In the genomic region with DNA sequence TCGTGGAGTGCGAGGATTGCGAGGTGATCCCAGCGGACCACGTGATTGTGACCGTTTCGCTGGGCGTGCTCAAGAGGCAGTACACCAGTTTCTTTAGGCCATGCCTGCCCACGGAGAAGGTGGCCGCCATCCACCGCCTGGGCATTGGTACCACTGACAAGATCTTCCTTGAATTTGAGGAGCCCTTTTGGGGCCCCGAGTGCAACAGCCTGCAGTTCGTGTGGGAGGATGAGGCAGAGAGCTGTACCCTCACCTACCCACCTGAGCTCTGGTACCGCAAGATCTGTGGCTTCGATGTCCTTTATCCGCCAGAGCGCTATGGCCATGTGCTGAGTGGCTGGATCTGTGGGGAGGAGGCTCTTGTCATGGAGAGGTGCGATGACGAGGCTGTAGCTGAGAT, we compare ENCODE assay signal across 27 mouse cellular contexts. TPM values are rescaled to one million over a fixed set of nuclear protein-coding genes. Genes with fewer than 3 reads are reported as not detected.
DNase-seq lines count a peak whose midpoint lies in the region; ATAC-seq and TF ChIP-seq lines count a peak whose summit lies in the region.
"Had no signal": no experiment of that assay in that cellular context is flagged by ENCODE, and none has a peak within 500 bp of the region (broad histone marks: within the 10 kb centered on the region; RNA-seq: fewer than 3 reads in every experiment).

No protein-coding gene starts in this region.

- peaks cover 95% of the 10 kb centered on the region for H3K4me1 ChIP-seq in megakaryocyte, embryonic 14.5 days
- H3K4me1 ChIP-seq: embryonic facial prominence, embryonic 13.5 days; embryonic facial prominence, embryonic 15.5 days; forebrain, embryonic 13.5 days; forebrain, embryonic 15.5 days had no signal

- H3K36me3 ChIP-seq in megakaryocyte, embryonic 14.5 days (replicated peaks; ENCODE audit: low read length), result peaks cover 100% of the 10 kb centered on the region

- intact Hi-C loops in gastrocnemius, adult 2 months (cut with DNase I), result loop anchor here (10.0 kb wide), 1 partner anchor 246 kb away; no protein-coding TSS in a partner anchor

- TF ChIP-seq CTCF in gastrocnemius, adult 2 months (IDR thresholded peaks at IDR 0.05), result no peak

- no peaks in the 10 kb centered on the region for H3K9me3 ChIP-seq in megakaryocyte, embryonic 14.5 days
- H3K9me3 ChIP-seq: embryonic facial prominence, embryonic 13.5 days; embryonic facial prominence, embryonic 15.5 days; forebrain, embryonic 13.5 days; forebrain, embryonic 15.5 days had no signal

- H3K27me3 ChIP-seq in megakaryocyte, embryonic 14.5 days (replicated peaks), result no peaks in the 10 kb centered on the region
- H3K27me3 ChIP-seq: CH12.LX; embryonic facial prominence, embryonic 13.5 days; embryonic facial prominence, embryonic 15.5 days; forebrain, embryonic 13.5 days; forebrain, embryonic 15.5 days had no signal

- DNase-seq in gastrocnemius, adult 2 months, result peak; percentile 15
- no peak for DNase-seq in gastrocnemius, postnatal 25 days
- peak; percentile 30 for DNase-seq in ZHBTc4 (ENCODE audit: low read depth, low spot score)
- no peak for DNase-seq in cerebellum, adult 8-10 months
- DNase-seq: adrenal gland, adult 2 months; adrenal gland, postnatal 10 days; adrenal gland, postnatal 36 days; B cell, adult 2 months; cerebellum, adult 11-12 months; cerebellum, adult 2 months; cerebellum, adult 9-11 months; cerebellum, postnatal 14 days; cerebellum, postnatal 36 days; embryo, embryonic 11 days; forebrain, postnatal 0 days had no signal

- ATAC-seq in megakaryocyte, adult 5-6 weeks (ENCODE audit: poor library complexity, severe bottlenecking), result no peak
- ATAC-seq: CD4-positive, CD25-positive, alpha-beta regulatory T cell, adult 4 months; forebrain, embryonic 13.5 days; forebrain, embryonic 15.5 days; forebrain, postnatal 0 days had no signal

- no peak overlapping the region for H3K27ac ChIP-seq in gastrocnemius, adult 2 months
- H3K27ac ChIP-seq: embryonic facial prominence, embryonic 13.5 days; embryonic facial prominence, embryonic 15.5 days; forebrain, embryonic 13.5 days; forebrain, embryonic 15.5 days had no signal

- no peak overlapping the region for H3K4me3 ChIP-seq in gastrocnemius, adult 2 months
- H3K4me3 ChIP-seq in megakaryocyte, embryonic 14.5 days (replicated peaks), result peak overlapping the region; percentile 25
- H3K4me3 ChIP-seq: embryonic facial prominence, embryonic 13.5 days; embryonic facial prominence, embryonic 15.5 days; erythroblast, embryonic 14.5 days; forebrain, embryonic 13.5 days; forebrain, embryonic 15.5 days had no signal

RNA-seq across cellular contexts. Expression of gene Smox, which starts 29.4 kb away (rescaled TPM):
- total RNA-seq in gastrocnemius, adult 2 months (2021), result 100 to 1,000 TPM in 1 of 2 experiments, 10 to 100 TPM in 1; 51.2 to 522 TPM
- 10 to 100 TPM; 63.0 to 69.6 TPM for total RNA-seq in gastrocnemius, postnatal 25 days (2021)
- polyA plus RNA-seq in megakaryocyte, embryonic 14.5 days (2012; ENCODE audit: insufficient read depth, low replicate concordance), result 504 and 573 TPM in 2 replicates
- total RNA-seq in megakaryocyte, adult 5-6 weeks (2015), result 12.6 and 17.4 TPM in 2 replicates
- 12.0 and 16.1 TPM in 2 replicates for total RNA-seq in megakaryocyte, adult 5-6 weeks (2017)

RNA-seq across cellular contexts. Expression of gene Adra1d, which starts 41.3 kb away (rescaled TPM):
- under 1 TPM; 0.54 to 0.73 TPM for total RNA-seq in gastrocnemius, adult 2 months (2021)
- total RNA-seq in gastrocnemius, postnatal 25 days (2021), result 1 to 10 TPM in 1 of 2 experiments, under 1 TPM in 1; 0.74 to 1.2 TPM
- polyA plus RNA-seq in megakaryocyte, embryonic 14.5 days (2012; ENCODE audit: insufficient read depth, low replicate concordance), result not detected in 2 replicates
- not detected in 2 replicates for total RNA-seq in megakaryocyte, adult 5-6 weeks (2015)
- total RNA-seq in megakaryocyte, adult 5-6 weeks (2017), result not detected in 2 replicates
- total RNA-seq: CH12.LX; common myeloid progenitor, adult 5-6 weeks; MEL had no signal
- polyA plus RNA-seq: CD4-positive, CD25-positive, alpha-beta regulatory T cell, adult 4 months; erythroblast, embryonic 14.5 days; forebrain, embryonic 11.5 days; forebrain, embryonic 13.5 days had no signal

Comparison
In these comparisons a context has a peak if more than half of its experiments do, and no peak if none do; other contexts are left out.
1. DNase-seq: peak in gastrocnemius, adult 2 months (single experiment) and ZHBTc4 (single experiment); none in gastrocnemius, postnatal 25 days (single experiment) and cerebellum, adult 8-10 months (single experiment).